Mouse (Mus musculus) brain, embryonic 18.5 days (tissue): ENCODE measurements around the gene Gm20388.
"Not testable (repeated sequence)": the region's sequence is repeated elsewhere in the genome, so short reads cannot be mapped to it uniquely, and the experiment has no call there.

ENCODE experiments used
- DNase-seq: peaks from one replicate; pipeline ENCODE4 v3.0.0-alpha.2; 2012; ENCODE audit warnings: low read depth, low spot score

Gene Gm20388

GRCm38 (mm10) chr8:123000311-123000710 lies 3089.7 kb downstream of the Gm20388 start:
- no peak for DNase-seq

- DNase-seq: no peak
Measured at GRCm38 (mm10) chr8:123004033-123004922, 3093.6 kb downstream of the Gm20388 start.

GRCm38 (mm10) chr8:123005328-123005727 lies 3094.7 kb downstream of the Gm20388 start:
- DNase-seq: no peak

- no peak for DNase-seq
Measured at GRCm38 (mm10) chr8:123005805-123006204, 3095.2 kb downstream of the Gm20388 start.

GRCm38 (mm10) chr8:123011321-123011720 lies 3100.7 kb downstream of the Gm20388 start:
- DNase-seq: no peak

- DNase-seq: no peak
Measured at GRCm38 (mm10) chr8:123014429-123014828, 3103.8 kb downstream of the Gm20388 start.

GRCm38 (mm10) chr8:123015074-123015473 lies 3104.4 kb downstream of the Gm20388 start:
- DNase-seq: no peak

- no peak for DNase-seq
Measured at GRCm38 (mm10) chr8:123017143-123017542, 3106.5 kb downstream of the Gm20388 start.

- no peak for DNase-seq
Measured at GRCm38 (mm10) chr8:123018484-123019164, 3108.0 kb downstream of the Gm20388 start.

GRCm38 (mm10) chr8:123020084-123020483 lies 3109.4 kb downstream of the Gm20388 start:
- DNase-seq: no peak

GRCm38 (mm10) chr8:123020859-123021258 lies 3110.2 kb downstream of the Gm20388 start:
- no peak for DNase-seq

- DNase-seq: no peak
Measured at GRCm38 (mm10) chr8:123021259-123021658, 3110.6 kb downstream of the Gm20388 start.

- DNase-seq: no peak
Measured at GRCm38 (mm10) chr8:123022727-123023126, 3112.1 kb downstream of the Gm20388 start.

- DNase-seq: no peak
Measured at GRCm38 (mm10) chr8:123024226-123024625, 3113.6 kb downstream of the Gm20388 start.

GRCm38 (mm10) chr8:123025951-123026351 lies 3115.3 kb downstream of the Gm20388 start:
- no peak for DNase-seq

GRCm38 (mm10) chr8:123027786-123028185 lies 3117.1 kb downstream of the Gm20388 start:
- no peak for DNase-seq

GRCm38 (mm10) chr8:123030091-123030490 lies 3119.4 kb downstream of the Gm20388 start:
- not testable (repeated sequence) for DNase-seq

GRCm38 (mm10) chr8:123031321-123031978 lies 3120.8 kb downstream of the Gm20388 start:
- no peak for DNase-seq

GRCm38 (mm10) chr8:123032730-123033129 lies 3122.1 kb downstream of the Gm20388 start:
- no peak for DNase-seq

- no peak for DNase-seq
Measured at GRCm38 (mm10) chr8:123033431-123033830, 3122.8 kb downstream of the Gm20388 start.

GRCm38 (mm10) chr8:123034171-123034570 lies 3123.5 kb downstream of the Gm20388 start:
- DNase-seq: no peak

GRCm38 (mm10) chr8:123036956-123037355 lies 3126.3 kb downstream of the Gm20388 start:
- no peak for DNase-seq
